Mouse (Mus musculus): ENCODE measurements around the gene Rgma. TPM values are rescaled to one million over a fixed set of nuclear protein-coding genes. Genes with fewer than 3 reads are reported as not detected.

Rgma gene
- polyA plus RNA-seq, 1 experiment from 2014 or later = 0.23 TPM

- no peak overlapping the region for H3K9ac ChIP-seq
- H3K4me3 ChIP-seq (replicated peaks) = no peak overlapping the region
- no peaks in the 10 kb centered on the region for H3K36me3 ChIP-seq (replicated peaks)
- no peak for ATAC-seq (ENCODE audit: insufficient read depth)
- no peak overlapping the region for H3K27ac ChIP-seq (replicated peaks)
- H3K9me3 ChIP-seq (replicated peaks) = no peaks in the 10 kb centered on the region
- peaks cover 16% of the 10 kb centered on the region for H3K4me1 ChIP-seq (replicated peaks)
- WGBS (ENCODE audit: insufficient replicate concordance) = 56% methylated on average over 1 of the region's 1 CpGs
- H3K4me2 ChIP-seq = no peak overlapping the region
- peaks cover 39% of the 10 kb centered on the region for H3K27me3 ChIP-seq
These were observed 27.4 kb downstream of the Rgma start for GRCm38 (mm10) chr7:73402671-73403070.

- Histone ChIP-seq H3K4me3 (replicated peaks) (no peak overlapping the region), H3K27me3 (peaks cover 31% of the 10 kb centered on the region), H3K9ac (no peak overlapping the region), H3K4me2 (no peak overlapping the region), H3K36me3 (replicated peaks) (no peaks in the 10 kb centered on the region), H3K4me1 (replicated peaks) (peaks cover 12% of the 10 kb centered on the region; the same call in 1 of the 2 replicates), H3K27ac (replicated peaks) (no peak overlapping the region), H3K9me3 (replicated peaks) (no peaks in the 10 kb centered on the region)
- ATAC-seq (ENCODE audit: insufficient read depth) = no peak
- 34% methylated on average over 3 of the region's 3 CpGs for WGBS (ENCODE audit: insufficient replicate concordance)
These were observed 28.2 kb downstream of the Rgma start for GRCm38 (mm10) chr7:73403538-73403937.

DNA sequence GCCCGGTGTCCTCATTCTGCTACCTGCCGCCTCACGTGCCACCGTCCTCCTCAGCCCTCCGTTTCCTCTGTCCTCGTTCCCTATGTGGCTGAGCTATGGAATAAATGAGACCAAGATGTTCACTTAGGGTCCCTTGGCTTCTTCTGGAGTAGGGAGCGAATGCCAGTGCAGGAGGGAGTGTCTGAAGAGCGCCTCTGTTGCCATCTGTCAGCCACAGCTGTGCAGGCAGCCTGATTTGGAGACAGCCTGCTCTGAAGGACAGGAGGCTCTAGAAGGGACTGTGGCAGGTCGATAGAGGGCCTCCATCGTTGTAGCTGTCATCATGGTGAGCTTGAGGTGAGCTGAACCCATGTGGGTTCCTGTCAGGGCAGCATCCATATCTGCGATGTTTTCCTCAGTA, 30.2 kb downstream of the Rgma start:
- 73% methylated on average over 11 of the region's 11 CpGs for WGBS (ENCODE audit: insufficient replicate concordance)
- ATAC-seq (ENCODE audit: insufficient read depth) = no peak

GRCm38 (mm10) chr7:73411523-73411922, 36.2 kb downstream of the Rgma start:
- Histone ChIP-seq H3K9ac (no peak overlapping the region), H3K4me3 (replicated peaks) (no peak overlapping the region), H3K4me2 (no peak overlapping the region), H3K4me1 (replicated peaks) (no peaks in the 10 kb centered on the region), H3K27ac (replicated peaks) (no peak overlapping the region), H3K9me3 (replicated peaks) (no peaks in the 10 kb centered on the region), H3K27me3 (no peaks in the 10 kb centered on the region), H3K36me3 (replicated peaks) (no peaks in the 10 kb centered on the region)
- no peak for ATAC-seq (ENCODE audit: insufficient read depth)
- WGBS (ENCODE audit: insufficient replicate concordance) = 43% methylated on average over 7 of the region's 7 CpGs

More for the DNA sequence above, 30.2 kb downstream of the Rgma start:
- no peak overlapping the region for H3K4me2 ChIP-seq
- peaks cover 11% of the 10 kb centered on the region for H3K27me3 ChIP-seq
- H3K36me3 ChIP-seq (replicated peaks) = no peaks in the 10 kb centered on the region
- H3K9me3 ChIP-seq (replicated peaks) = no peaks in the 10 kb centered on the region
- no peak overlapping the region for H3K9ac ChIP-seq
- no peak overlapping the region for H3K4me3 ChIP-seq (replicated peaks)
- no peaks in the 10 kb centered on the region for H3K4me1 ChIP-seq (replicated peaks)
- no peak overlapping the region for H3K27ac ChIP-seq (replicated peaks)

DNA sequence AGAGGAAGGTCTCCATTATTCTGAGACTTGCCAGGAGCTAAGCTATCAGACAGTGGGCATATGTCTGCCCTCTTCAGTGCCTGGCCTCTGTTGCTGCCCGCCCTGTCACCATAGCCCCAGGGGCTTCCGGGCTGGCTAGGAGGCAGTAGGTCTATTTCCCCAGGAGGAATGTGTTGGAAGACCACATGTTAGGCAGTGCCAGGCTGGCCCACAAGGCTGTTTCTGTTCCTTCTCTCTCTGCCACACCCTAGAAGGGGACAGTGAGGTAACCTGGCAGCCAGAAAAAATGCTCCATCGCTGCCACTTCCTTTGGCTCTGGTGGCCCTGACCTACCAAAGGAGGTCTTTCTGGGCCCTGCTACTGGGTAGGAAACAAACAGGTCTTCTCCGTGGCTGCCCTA, 36.7 kb downstream of the Rgma start:
- no peak overlapping the region for H3K9ac ChIP-seq
- H3K27me3 ChIP-seq = no peaks in the 10 kb centered on the region
- no peaks in the 10 kb centered on the region for H3K36me3 ChIP-seq (replicated peaks)
- no peak overlapping the region for H3K27ac ChIP-seq (replicated peaks)
- ATAC-seq (ENCODE audit: insufficient read depth) = no peak
- 62% methylated on average over 4 of the region's 4 CpGs for WGBS (ENCODE audit: insufficient replicate concordance)
- no peak overlapping the region for H3K4me2 ChIP-seq
- no peaks in the 10 kb centered on the region for H3K4me1 ChIP-seq (replicated peaks)
- H3K4me3 ChIP-seq (replicated peaks) = no peak overlapping the region
- no peaks in the 10 kb centered on the region for H3K9me3 ChIP-seq (replicated peaks)

DNA sequence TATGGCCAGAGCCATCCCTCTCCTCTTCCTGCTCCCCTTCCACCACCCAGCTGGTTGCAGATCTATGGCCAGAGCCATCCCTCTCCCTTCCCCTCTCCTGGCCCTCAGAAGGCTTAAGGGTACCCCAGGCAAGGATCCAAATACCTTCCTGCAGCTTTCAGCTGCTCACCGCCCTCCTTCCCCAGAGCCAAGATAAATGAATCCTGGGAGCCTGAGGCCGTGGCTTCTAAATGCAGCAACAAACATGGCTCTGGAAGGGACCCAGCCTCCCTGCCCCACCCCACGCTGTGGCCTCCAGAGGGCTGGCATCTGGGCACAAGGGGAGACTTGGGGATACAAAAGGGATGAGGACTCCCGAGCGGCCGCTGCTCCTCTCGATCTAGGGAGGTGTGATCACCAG, 37.1 kb downstream of the Rgma start:
- H3K36me3 ChIP-seq (replicated peaks) = no peaks in the 10 kb centered on the region
- no peaks in the 10 kb centered on the region for H3K9me3 ChIP-seq (replicated peaks)
- no peak overlapping the region for H3K4me3 ChIP-seq (replicated peaks)
- no peaks in the 10 kb centered on the region for H3K4me1 ChIP-seq (replicated peaks)
- ATAC-seq (ENCODE audit: insufficient read depth) = no peak
- H3K27me3 ChIP-seq = no peaks in the 10 kb centered on the region
- no peak overlapping the region for H3K9ac ChIP-seq
- WGBS (ENCODE audit: insufficient replicate concordance) = 74% methylated on average over 7 of the region's 7 CpGs
- H3K4me2 ChIP-seq = no peak overlapping the region
- H3K27ac ChIP-seq (replicated peaks) = no peak overlapping the region

DNA sequence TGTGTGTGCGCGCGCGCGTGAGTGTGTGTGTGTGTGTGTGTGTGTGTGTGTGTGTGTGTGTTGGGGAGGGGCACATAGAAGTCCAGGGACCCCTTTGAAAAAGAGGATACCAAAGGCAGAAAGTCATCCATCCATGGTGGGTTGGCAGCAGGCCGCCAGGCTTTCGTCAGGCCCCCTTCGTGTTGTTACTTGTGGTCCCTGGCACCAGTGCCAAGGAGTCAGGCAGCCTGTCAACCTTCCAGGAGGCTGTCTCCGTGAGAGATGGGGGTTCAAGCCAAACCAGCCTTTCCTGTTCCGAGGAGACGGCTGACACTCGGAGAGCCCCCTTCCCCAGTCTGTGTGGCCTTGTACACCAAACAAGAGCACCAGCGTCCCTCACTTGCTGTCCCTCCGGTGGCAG, 38.9 kb downstream of the Rgma start:
- H3K4me1 ChIP-seq (replicated peaks) = no peaks in the 10 kb centered on the region
- no peak overlapping the region for H3K4me2 ChIP-seq
- H3K4me3 ChIP-seq (replicated peaks) = no peak overlapping the region
- 76% methylated on average over 14 of the region's 14 CpGs for WGBS (ENCODE audit: insufficient replicate concordance)
- H3K36me3 ChIP-seq (replicated peaks) = no peaks in the 10 kb centered on the region
- no peaks in the 10 kb centered on the region for H3K27me3 ChIP-seq
- H3K27ac ChIP-seq (replicated peaks) = no peak overlapping the region
- no peaks in the 10 kb centered on the region for H3K9me3 ChIP-seq (replicated peaks)
- no peak overlapping the region for H3K9ac ChIP-seq
- no peak for ATAC-seq (ENCODE audit: insufficient read depth)

DNA sequence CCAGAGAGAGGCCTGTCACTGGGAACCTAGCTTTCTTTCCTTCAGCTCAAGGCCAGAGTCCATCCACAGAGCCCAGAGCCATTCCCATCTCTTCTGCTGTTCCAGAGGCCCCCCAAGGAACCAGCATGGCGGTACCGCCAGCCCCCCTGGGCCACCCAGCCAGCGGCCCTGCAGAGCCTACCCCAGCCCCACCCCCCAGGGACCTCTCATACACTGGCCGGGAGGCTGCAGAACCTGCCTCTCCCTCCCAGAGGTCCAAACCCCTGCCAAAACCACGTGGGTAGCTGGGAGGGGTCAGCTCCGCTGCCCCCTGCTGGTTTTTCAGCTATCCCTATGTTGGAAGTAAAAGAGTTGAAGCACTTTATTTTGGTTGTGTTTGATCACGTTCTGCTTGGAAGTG, 44.1 kb downstream of the Rgma start:
- Histone ChIP-seq H3K9ac (no peak overlapping the region), H3K27me3 (no peaks in the 10 kb centered on the region), H3K36me3 (replicated peaks) (no peaks in the 10 kb centered on the region), H3K4me2 (no peak overlapping the region), H3K27ac (replicated peaks) (no peak overlapping the region), H3K9me3 (replicated peaks) (no peaks in the 10 kb centered on the region), H3K4me1 (replicated peaks) (no peaks in the 10 kb centered on the region), H3K4me3 (replicated peaks) (no peak overlapping the region)
- no peak for ATAC-seq (ENCODE audit: insufficient read depth)
- 36% methylated on average over 7 of the region's 7 CpGs for WGBS (ENCODE audit: insufficient replicate concordance)

- no peak overlapping the region for H3K9ac ChIP-seq
- no peaks in the 10 kb centered on the region for H3K36me3 ChIP-seq (replicated peaks)
- 67% methylated on average over 5 of the region's 5 CpGs for WGBS (ENCODE audit: insufficient replicate concordance)
- H3K9me3 ChIP-seq (replicated peaks) = no peaks in the 10 kb centered on the region
- H3K27me3 ChIP-seq = no peaks in the 10 kb centered on the region
- ATAC-seq (ENCODE audit: insufficient read depth) = no peak
- no peaks in the 10 kb centered on the region for H3K4me1 ChIP-seq (replicated peaks)
- H3K4me3 ChIP-seq (replicated peaks) = no peak overlapping the region
- H3K4me2 ChIP-seq = no peak overlapping the region
- H3K27ac ChIP-seq (replicated peaks) = no peak overlapping the region
These were observed 45.5 kb downstream of the Rgma start for GRCm38 (mm10) chr7:73420827-73421226.

- H3K4me3 ChIP-seq (replicated peaks) = no peak overlapping the region
- H3K9me3 ChIP-seq (replicated peaks) = no peaks in the 10 kb centered on the region
- H3K27ac ChIP-seq (replicated peaks) = no peak overlapping the region
- no peaks in the 10 kb centered on the region for H3K4me1 ChIP-seq (replicated peaks)
- H3K4me2 ChIP-seq = no peak overlapping the region
- no peaks in the 10 kb centered on the region for H3K27me3 ChIP-seq
- H3K36me3 ChIP-seq (replicated peaks) = 0 out of 2 replicates have a peak, but pooled peaks cover 3% of the 10 kb centered on the region
- no peak for ATAC-seq (ENCODE audit: insufficient read depth)
- no peak overlapping the region for H3K9ac ChIP-seq
- 64% methylated on average over 9 of the region's 9 CpGs for WGBS (ENCODE audit: insufficient replicate concordance)
These were observed 46.1 kb downstream of the Rgma start for GRCm38 (mm10) chr7:73421278-73422015.

DNA sequence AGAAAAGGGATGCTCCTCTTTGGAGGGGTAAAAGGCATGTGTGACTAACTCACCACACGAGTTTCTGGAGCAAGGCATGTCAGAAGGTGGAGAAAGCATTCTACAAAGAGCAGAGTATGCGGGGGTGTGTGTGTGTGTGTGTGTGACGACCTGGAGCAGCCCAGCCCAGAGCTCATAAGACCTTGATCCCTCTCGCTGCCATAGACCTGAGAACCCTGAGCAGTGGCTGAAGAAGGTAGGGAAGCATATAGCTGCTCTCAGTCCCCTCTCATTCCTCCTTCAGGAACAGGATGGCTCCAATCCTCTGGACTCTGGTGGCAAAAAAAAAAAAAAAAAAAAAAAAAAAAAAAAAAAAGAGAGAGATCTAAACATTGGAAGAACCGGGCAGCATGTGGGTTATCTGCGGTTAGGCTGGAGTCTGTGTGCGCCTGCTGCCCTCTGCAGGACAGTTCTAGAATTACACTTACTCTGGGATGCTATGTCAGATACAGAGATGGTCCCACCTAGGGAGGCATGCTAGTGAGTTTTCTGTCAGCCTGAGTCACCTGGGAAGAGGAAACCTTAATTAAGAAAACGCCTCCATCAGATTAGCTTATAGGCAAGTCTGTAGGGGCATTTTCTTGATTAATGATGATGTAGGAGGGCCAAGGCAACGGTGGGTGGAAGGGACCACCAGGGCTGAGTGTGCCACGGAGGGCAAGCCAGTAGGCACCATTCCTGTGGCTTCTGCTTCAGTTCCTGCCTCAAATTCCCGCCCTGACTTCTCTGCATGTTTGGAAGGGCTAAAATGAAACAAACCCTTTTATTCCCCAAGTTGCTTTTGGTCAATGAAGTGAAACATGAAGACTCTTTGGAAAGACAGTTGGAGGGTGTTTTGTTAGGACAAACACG, 47.2 kb downstream of the Rgma start:
- WGBS (ENCODE audit: insufficient replicate concordance) = 27% methylated on average over 12 of the region's 12 CpGs
- no peak for ATAC-seq (ENCODE audit: insufficient read depth)

More for the DNA sequence above, 47.2 kb downstream of the Rgma start:
- H3K9me3 ChIP-seq (replicated peaks) = no peaks in the 10 kb centered on the region
- peaks cover 11% of the 10 kb centered on the region for H3K36me3 ChIP-seq (replicated peaks)
- H3K4me1 ChIP-seq (replicated peaks) = no peaks in the 10 kb centered on the region
- H3K4me2 ChIP-seq = no peak overlapping the region
- H3K27ac ChIP-seq (replicated peaks) = no peak overlapping the region
- H3K4me3 ChIP-seq (replicated peaks) = no peak overlapping the region
- no peak overlapping the region for H3K9ac ChIP-seq
- H3K27me3 ChIP-seq = no peaks in the 10 kb centered on the region
